Mouse (Mus musculus) liver, embryonic 11.5 days (tissue): ENCODE results near the gene Gyg. TPM values are rescaled to one million over a fixed set of nuclear protein-coding genes. Genes with fewer than 3 reads are reported as not detected.

Experiments
- ATAC-seq: fragments of 200-750 bp; cut with Nextera tagmentation; replicated peaks from 2 replicates; pipeline ENCODE4 v1.8.0; 2017; ENCODE audit warnings: moderate number of reproducible peaks, mild to moderate bottlenecking, moderate TSS enrichment, moderate library complexity; ENCODE audit not compliant: low FRiP score
- DNase-seq: peaks from one replicate; pipeline ENCODE4 v3.0.0-alpha.2; 2017; ENCODE audit warnings: low spot score
- H3K27ac ChIP-seq: fragments of 300-500 bp; sonication (generic); 2 replicates; pipeline ENCODE4 v1.5.1; 2014; ENCODE audit warnings: mild to moderate bottlenecking, low read depth, low read length, control low read depth
- H3K27me3 ChIP-seq: fragments of 300-500 bp; sonication (generic); replicated peaks from 2 replicates; pipeline ENCODE4 v1.6.1; 2014; ENCODE audit warnings: low read length, mixed read lengths; ENCODE audit not compliant: control insufficient read depth, insufficient read depth
- H3K36me3 ChIP-seq: fragments of 300-500 bp; sonication (generic); 2 replicates; pipeline ENCODE4 v1.6.1; 2014; ENCODE audit warnings: mild to moderate bottlenecking, low read length, moderate library complexity, mixed read lengths; ENCODE audit not compliant: control insufficient read depth, insufficient read depth
- H3K4me1 ChIP-seq: fragments of 300-500 bp; sonication (generic); replicated peaks from 2 replicates; pipeline ENCODE4 v1.6.1; 2014; ENCODE audit warnings: low read length, mixed read lengths; ENCODE audit not compliant: control insufficient read depth, insufficient read depth
- H3K4me2 ChIP-seq: fragments of 300-500 bp; sonication (generic); 2 replicates; pipeline ENCODE4 v1.6.1; 2014; ENCODE audit warnings: mild to moderate bottlenecking, control low read depth, moderate library complexity
- H3K4me3 ChIP-seq: fragments of 300-500 bp; sonication (generic); 2 replicates; pipeline ENCODE4 v1.5.1; 2014; ENCODE audit warnings: low read depth, low read length, control low read depth
- H3K9ac ChIP-seq: fragments of 300-500 bp; sonication (generic); 2 replicates; pipeline ENCODE4 v1.6.1; 2014; ENCODE audit warnings: low read depth, low read length, control low read depth
- H3K9me3 ChIP-seq: fragments of 300-500 bp; sonication (generic); 2 replicates; pipeline ENCODE4 v1.6.1; 2016; ENCODE audit warnings: low read length, inconsistent platforms, mixed read lengths; ENCODE audit not compliant: control insufficient read depth
- WGBS: fragments of 180-500 bp; shearing (Covaris S2); extraction: QIAGEN DNeasy Blood & Tissue Kit; methylation state at CpG from one replicate; pipeline ENCODE4 v1.1.7; 2014; 5-methylcytosine and 5-hydroxymethylcytosine counted together
- polyA plus RNA-seq: library from polyadenylated mRNA; unstranded; fragments of >200 nt; fragmentation: Nextera tagmentation; extraction: Ambion mirVana; gene quantifications from 2 replicates; pipeline ENCODE4 v1.2.1, GENCODE M21; 2014

The Gyg gene
- polyA plus RNA-seq: 57.2 and 58.5 TPM in 2 replicates

GRCm38 (mm10) chr3:20154531-20155367, at the start of gene Gyg:
Gyg (minus strand) TSS chr3:20155317.
- H3K27me3 ChIP-seq: no peaks in the 10 kb centered on the region
- 1% methylated on average over 73 of the region's 73 CpGs for WGBS
- H3K9ac ChIP-seq: peak within 1 kb of the TSS; percentile 82
- no peak within 1 kb of the TSS for H3K27ac ChIP-seq
- H3K4me2 ChIP-seq: peak within 1 kb of the TSS; percentile 74
- H3K9me3 ChIP-seq: no peaks in the 10 kb centered on the region
- no peaks in the 10 kb centered on the region for H3K36me3 ChIP-seq
- peak within 1 kb of the TSS; percentile 70 for H3K4me3 ChIP-seq
- DNase-seq (peak; percentile 75), ATAC-seq (peak; percentile 91)
- peaks cover 9% of the 10 kb centered on the region for H3K4me1 ChIP-seq

DNA sequence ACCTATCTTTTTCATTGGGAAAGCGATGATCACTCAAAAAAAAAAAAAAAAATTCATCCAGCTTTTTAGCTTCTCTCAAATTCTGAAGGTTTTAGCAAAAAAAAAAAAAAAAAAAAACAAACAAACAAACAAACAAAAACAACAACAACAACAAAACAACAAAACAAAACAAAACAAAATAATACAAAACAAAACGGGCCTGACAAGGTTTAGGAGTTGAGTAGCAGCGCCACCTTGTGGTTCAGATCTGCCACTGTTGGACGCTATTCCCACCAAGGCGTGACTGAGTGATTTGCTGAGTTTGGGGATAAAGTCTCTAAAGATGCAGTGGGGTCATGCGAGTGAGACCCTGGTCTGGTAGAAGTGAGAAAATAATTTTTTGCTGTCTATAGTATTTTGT, 43.8 kb upstream of the Gyg start:
- no peaks in the 10 kb centered on the region for H3K36me3 ChIP-seq
- H3K27ac ChIP-seq: no peak overlapping the region
- ATAC-seq: 0 out of 2 replicates have a peak, but pooled peaks have one; percentile 56
- no peaks in the 10 kb centered on the region for H3K9me3 ChIP-seq
- no peak overlapping the region for H3K4me3 ChIP-seq
- DNase-seq: peak; percentile 41
- 25% methylated on average over 6 of the region's 6 CpGs for WGBS
- no peak overlapping the region for H3K4me2 ChIP-seq
- H3K27me3 ChIP-seq: no peaks in the 10 kb centered on the region
- no peak overlapping the region for H3K9ac ChIP-seq
- no peaks in the 10 kb centered on the region for H3K4me1 ChIP-seq

DNA sequence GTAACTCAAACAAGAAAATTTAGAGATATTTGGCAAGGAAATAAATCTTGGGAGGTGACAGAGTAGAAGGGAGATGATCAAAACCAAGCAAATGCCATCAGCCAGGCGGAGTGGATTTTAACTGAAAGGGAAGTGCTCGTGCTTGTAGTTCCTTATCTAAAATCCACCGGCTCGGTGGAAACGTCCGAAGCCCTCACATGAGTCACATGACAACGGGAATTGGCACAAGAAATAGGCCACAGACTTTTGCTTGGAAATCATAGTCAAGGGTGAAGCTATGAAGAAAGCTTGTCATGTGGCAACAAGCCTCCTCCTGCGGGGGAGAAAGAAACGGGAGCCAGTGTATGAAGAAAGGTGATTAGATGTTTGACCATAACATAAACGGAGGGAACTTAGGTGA, 42.8 kb upstream of the Gyg start:
- DNase-seq: no peak
- no peak overlapping the region for H3K9ac ChIP-seq
- no peaks in the 10 kb centered on the region for H3K27me3 ChIP-seq
- no peaks in the 10 kb centered on the region for H3K9me3 ChIP-seq
- ATAC-seq: no peak
- WGBS: 48% methylated on average over 10 of the region's 10 CpGs
- H3K27ac ChIP-seq: no peak overlapping the region
- no peaks in the 10 kb centered on the region for H3K36me3 ChIP-seq
- H3K4me1 ChIP-seq: no peaks in the 10 kb centered on the region
- no peak overlapping the region for H3K4me2 ChIP-seq
- no peak overlapping the region for H3K4me3 ChIP-seq

GRCm38 (mm10) chr3:20188976-20189675, 34.0 kb upstream of the Gyg start:
- H3K4me1 ChIP-seq: no peaks in the 10 kb centered on the region

GRCm38 (mm10) chr3:20172394-20172793, 17.3 kb upstream of the Gyg start:
- Histone ChIP-seq H3K27ac (no peak overlapping the region), H3K4me2 (no peak overlapping the region), H3K9ac (no peak overlapping the region), H3K4me1 (no peaks in the 10 kb centered on the region), H3K9me3 (no peaks in the 10 kb centered on the region), H3K4me3 (no peak overlapping the region), H3K36me3 (no peaks in the 10 kb centered on the region), H3K27me3 (no peaks in the 10 kb centered on the region)
- DNase-seq (no peak), ATAC-seq (no peak)
- 85% methylated on average over 6 of the region's 6 CpGs for WGBS

More at GRCm38 (mm10) chr3:20188976-20189675, 34.0 kb upstream of the Gyg start:
- Histone ChIP-seq H3K4me3 (no peak overlapping the region), H3K9ac (no peak overlapping the region), H3K9me3 (no peaks in the 10 kb centered on the region), H3K27me3 (no peaks in the 10 kb centered on the region), H3K27ac (no peak overlapping the region), H3K4me2 (no peak overlapping the region), H3K36me3 (no peaks in the 10 kb centered on the region)
- DNase-seq: no peak
- WGBS: 43% methylated on average over 5 of the region's 5 CpGs
- no peak for ATAC-seq

GRCm38 (mm10) chr3:20167487-20167886, 12.4 kb upstream of the Gyg start:
- ATAC-seq (no peak), DNase-seq (no peak)
- Histone ChIP-seq H3K9ac (no peak overlapping the region), H3K27me3 (no peaks in the 10 kb centered on the region), H3K36me3 (no peaks in the 10 kb centered on the region), H3K27ac (no peak overlapping the region), H3K4me2 (no peak overlapping the region), H3K4me3 (no peak overlapping the region), H3K4me1 (no peaks in the 10 kb centered on the region), H3K9me3 (no peaks in the 10 kb centered on the region)
- 70% methylated on average over 1 of the region's 1 CpGs for WGBS

DNA sequence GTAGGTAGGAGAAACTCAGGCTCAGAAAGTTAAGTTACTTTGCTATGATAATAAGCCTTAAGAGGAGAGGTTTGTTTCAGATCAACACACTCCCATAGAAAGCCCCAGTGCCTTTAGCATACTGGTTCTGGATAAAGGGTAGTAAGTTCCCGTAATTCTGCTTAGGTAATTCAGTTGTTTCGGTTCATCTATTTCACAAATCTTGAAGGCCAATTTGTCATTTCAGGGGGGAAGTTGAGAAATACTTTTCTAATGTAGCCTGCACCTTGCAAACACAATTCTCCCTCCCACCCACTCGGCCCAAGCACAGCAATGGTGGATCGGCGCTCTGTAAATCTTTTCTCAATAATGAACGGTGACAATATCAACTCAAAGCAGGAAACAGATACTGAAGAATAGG, 359 bp upstream of the Gyg start:
- Histone ChIP-seq H3K4me2 (peak overlapping the region; percentile 74), H3K9me3 (no peaks in the 10 kb centered on the region), H3K4me1 (peaks cover 9% of the 10 kb centered on the region), H3K27ac (no peak overlapping the region), H3K27me3 (no peaks in the 10 kb centered on the region), H3K9ac (no peak overlapping the region), H3K4me3 (peak overlapping the region; percentile 70; the same call in 1 of the 2 replicates), H3K36me3 (no peaks in the 10 kb centered on the region)
- no peak for DNase-seq
- 73% methylated on average over 6 of the region's 6 CpGs for WGBS
- no peak for ATAC-seq

DNA sequence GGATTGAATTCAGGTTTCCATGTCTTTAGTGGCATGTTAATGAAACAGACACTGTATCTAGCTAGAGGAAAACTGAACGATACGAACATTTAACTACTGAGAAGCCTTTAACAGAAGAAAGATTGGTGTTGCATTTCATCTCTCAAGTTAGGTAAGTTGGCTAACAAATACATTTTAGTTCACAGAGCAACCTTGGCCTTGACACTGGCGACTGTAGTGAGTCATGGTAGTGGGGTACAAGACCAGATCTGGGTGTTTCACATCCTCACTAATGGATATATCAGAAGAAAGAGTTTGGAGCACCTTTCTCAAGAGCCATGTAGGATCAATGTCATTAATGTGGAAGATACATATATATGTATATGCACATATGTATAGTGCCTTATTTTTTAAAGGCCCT, 3.5 kb downstream of the Gyg start:
- Histone ChIP-seq H3K9ac (no peak overlapping the region), H3K4me3 (no peak overlapping the region), H3K27ac (no peak overlapping the region), H3K4me2 (no peak overlapping the region), H3K4me1 (peaks cover 9% of the 10 kb centered on the region), H3K36me3 (no peaks in the 10 kb centered on the region; the same call in 1 of the 2 replicates), H3K9me3 (no peaks in the 10 kb centered on the region), H3K27me3 (no peaks in the 10 kb centered on the region)
- DNase-seq (no peak), ATAC-seq (no peak)
- 89% methylated on average over 3 of the region's 3 CpGs for WGBS
